Mouse (Mus musculus) hindbrain, postnatal 0 days (tissue): ENCODE results near the gene 1700057G04Rik. TPM values are rescaled to one million over a fixed set of nuclear protein-coding genes. Genes with fewer than 3 reads are reported as not detected.

Experiments
- ATAC-seq: fragments of 200-750 bp; cut with Nextera tagmentation; 2 replicates; pipeline ENCODE4 v1.8.0; 2017; ENCODE audit warnings: mild to moderate bottlenecking, moderate TSS enrichment, moderate library complexity
- DNase-seq: peaks from one replicate; pipeline ENCODE4 v3.0.0-alpha.2; 2015; ENCODE audit warnings: low spot score
- H3K27ac ChIP-seq: fragments of 300-500 bp; sonication (generic); 2 replicates; pipeline ENCODE4 v1.5.1; 2014; ENCODE audit warnings: mild to moderate bottlenecking
- H3K27me3 ChIP-seq: fragments of 300-500 bp; sonication (generic); 2 replicates; pipeline ENCODE4 v1.6.1; 2014; ENCODE audit warnings: low read length, mixed read lengths; ENCODE audit not compliant: insufficient read depth
- H3K36me3 ChIP-seq: fragments of 300-500 bp; sonication (generic); 2 replicates; pipeline ENCODE4 v1.6.1; 2014; ENCODE audit warnings: low read length, mixed read lengths; ENCODE audit not compliant: insufficient read depth
- H3K4me1 ChIP-seq: fragments of 300-500 bp; sonication (generic); 2 replicates; pipeline ENCODE4 v1.6.1; 2014; ENCODE audit warnings: antibody characterized with exemption, low read length, mixed read lengths; ENCODE audit not compliant: insufficient read depth
- H3K4me2 ChIP-seq: fragments of 300-500 bp; sonication (generic); 2 replicates; pipeline ENCODE4 v1.6.1; 2014; ENCODE audit warnings: low read depth, mild to moderate bottlenecking, low read length, moderate library complexity, mixed read lengths
- H3K4me3 ChIP-seq: fragments of 300-500 bp; sonication (generic); 2 replicates; pipeline ENCODE4 v1.5.1; 2014; ENCODE audit warnings: low read length
- H3K9ac ChIP-seq: fragments of 300-500 bp; sonication (generic); replicated peaks from 2 replicates; pipeline ENCODE4 v1.6.1; 2014; ENCODE audit warnings: mild to moderate bottlenecking, low read length, moderate library complexity, mixed read lengths
- H3K9me3 ChIP-seq: fragments of 300-500 bp; sonication (generic); 2 replicates; pipeline ENCODE4 v1.6.1; 2016; ENCODE audit warnings: low read length, mixed read lengths
- CTCF ChIP-seq: IDR thresholded peaks from 2 replicates; pipeline ENCODE4 v1.5.1; 2016; ENCODE audit warnings: antibody characterized with exemption, control low read depth, low read depth
- WGBS: fragments of 180-500 bp; shearing (Covaris S2); extraction: QIAGEN DNeasy Blood & Tissue Kit; methylation state at CpG from one replicate; pipeline ENCODE4 v1.1.7; 2014; 5-methylcytosine and 5-hydroxymethylcytosine counted together
- polyA plus RNA-seq: library from polyadenylated mRNA; unstranded; fragments of >200 nt; fragmentation: Nextera tagmentation; extraction: Ambion mirVana; gene quantifications from 2 replicates; pipeline ENCODE4 v1.2.1, GENCODE M21; 2015
- total RNA-seq: library from RNA; depleted of rRNA; stranded (reverse); fragments of >200 nt; gene quantifications from 2 replicates; pipeline ENCODE4 v1.2.3, GENCODE M21; 2014

1700057G04Rik gene
- total and polyA plus RNA-seq, 2 experiments from 2014 or later = not detected

DNA sequence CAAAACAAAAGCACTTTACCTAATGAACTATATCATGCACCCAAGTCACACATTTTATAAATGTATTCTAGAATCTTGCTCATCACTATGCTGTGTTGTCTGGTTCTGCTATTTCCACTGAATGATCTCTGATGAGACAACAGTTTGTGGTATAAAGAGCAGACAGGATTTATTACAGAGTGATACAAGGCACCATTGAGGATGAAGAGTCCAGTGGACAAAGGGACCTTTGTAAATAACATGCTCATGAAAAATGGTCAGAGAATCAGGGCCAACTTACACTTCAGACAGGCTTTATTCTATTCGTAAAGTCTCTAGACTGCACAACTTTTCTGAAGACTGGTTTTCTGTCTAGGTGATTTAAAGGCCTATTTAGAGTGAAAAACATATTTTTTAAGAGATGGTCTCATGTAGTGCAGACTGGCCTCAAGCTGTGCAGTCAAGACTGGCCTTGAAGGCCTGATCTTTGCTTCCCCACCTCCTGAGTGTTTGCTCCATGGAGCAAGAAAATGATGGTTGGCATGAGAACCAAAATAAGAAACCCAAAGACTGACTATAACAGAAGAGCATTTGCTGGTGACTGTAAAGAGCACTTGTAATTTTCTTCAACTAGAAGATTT is 51.6 kb downstream of the 1700057G04Rik start:
- Histone ChIP-seq H3K4me2 (no peak overlapping the region), H3K9me3 (no peaks in the 10 kb centered on the region), H3K27me3 (no peaks in the 10 kb centered on the region), H3K4me3 (no peak overlapping the region), H3K27ac (no peak overlapping the region), H3K4me1 (no peaks in the 10 kb centered on the region), H3K9ac (no peak overlapping the region), H3K36me3 (no peaks in the 10 kb centered on the region)
- 52% methylated on average over 1 of the region's 1 CpGs for WGBS
- no peak for DNase-seq
- no peak for TF ChIP-seq CTCF
- ATAC-seq = peak; percentile 59

GRCm38 (mm10) chr9:92363478-92363877 is 54.3 kb downstream of the 1700057G04Rik start:
- H3K36me3 ChIP-seq = no peaks in the 10 kb centered on the region
- ATAC-seq (no peak), DNase-seq (no peak)
- no peak overlapping the region for H3K4me2 ChIP-seq
- H3K4me1 ChIP-seq = no peaks in the 10 kb centered on the region
- no peak overlapping the region for H3K27ac ChIP-seq
- H3K27me3 ChIP-seq = no peaks in the 10 kb centered on the region
- H3K9me3 ChIP-seq = no peaks in the 10 kb centered on the region
- WGBS = 81% methylated on average over 2 of the region's 2 CpGs
- TF ChIP-seq CTCF = no peak
- no peak overlapping the region for H3K9ac ChIP-seq
- H3K4me3 ChIP-seq = no peak overlapping the region

DNA sequence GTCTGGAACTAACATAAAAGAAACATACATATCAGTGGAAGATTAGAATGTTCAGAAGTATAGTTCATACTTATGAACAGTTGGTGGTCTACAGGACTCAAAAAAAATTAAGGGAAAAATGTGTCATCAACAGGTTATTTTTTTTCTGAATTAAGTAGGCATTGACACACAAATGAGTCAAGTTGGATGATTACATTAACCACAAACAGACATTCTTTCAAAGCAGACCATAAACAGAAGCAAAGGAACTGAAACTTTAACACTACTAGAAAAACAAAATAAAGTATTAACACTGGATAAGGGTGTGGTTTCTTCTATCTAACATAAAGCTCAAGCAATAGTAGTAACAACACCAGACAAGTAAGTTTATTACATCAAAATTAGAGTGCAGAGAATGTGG is 59.7 kb downstream of the 1700057G04Rik start:
- Histone ChIP-seq H3K36me3 (no peaks in the 10 kb centered on the region), H3K27ac (no peak overlapping the region), H3K4me2 (no peak overlapping the region), H3K4me3 (no peak overlapping the region), H3K4me1 (no peaks in the 10 kb centered on the region), H3K9ac (no peak overlapping the region), H3K27me3 (no peaks in the 10 kb centered on the region), H3K9me3 (no peaks in the 10 kb centered on the region)
- ATAC-seq = no peak
- no peak for TF ChIP-seq CTCF
- no peak for DNase-seq

DNA sequence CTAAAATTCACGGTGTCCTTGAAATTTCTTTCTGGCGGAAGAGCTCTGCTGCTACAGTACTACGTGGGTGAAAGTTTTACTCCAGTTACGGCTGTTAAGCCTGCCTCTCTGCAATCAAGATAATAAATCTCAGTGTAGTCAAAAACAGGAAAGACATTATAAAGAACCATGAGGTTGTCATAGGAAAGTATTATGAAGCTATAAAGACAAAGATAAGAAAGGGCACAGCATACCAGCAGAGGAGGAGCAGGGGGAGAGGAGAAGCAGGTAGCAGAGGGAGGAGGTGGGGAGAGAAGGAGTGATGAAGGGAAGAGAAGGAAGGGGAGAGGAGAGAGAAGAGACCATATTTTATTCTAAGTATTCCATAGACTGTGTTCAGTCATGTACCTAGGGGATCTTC is 64.7 kb downstream of the 1700057G04Rik start:
- TF ChIP-seq CTCF = no peak
- WGBS = 75% methylated on average over 4 of the region's 4 CpGs
- H3K9ac ChIP-seq = no peak overlapping the region
- H3K4me3 ChIP-seq = no peak overlapping the region
- H3K27ac ChIP-seq = no peak overlapping the region
- no peaks in the 10 kb centered on the region for H3K36me3 ChIP-seq
- no peak overlapping the region for H3K4me2 ChIP-seq
- no peaks in the 10 kb centered on the region for H3K27me3 ChIP-seq
- ATAC-seq (no peak), DNase-seq (no peak)
- no peaks in the 10 kb centered on the region for H3K4me1 ChIP-seq
- no peaks in the 10 kb centered on the region for H3K9me3 ChIP-seq

- DNase-seq (peak; percentile 41), ATAC-seq (peak; percentile 84)
- no peaks in the 10 kb centered on the region for H3K9me3 ChIP-seq
- no peak overlapping the region for H3K9ac ChIP-seq
- no peak for TF ChIP-seq CTCF
- H3K4me3 ChIP-seq = no peak overlapping the region
- no peaks in the 10 kb centered on the region for H3K4me1 ChIP-seq
- H3K27me3 ChIP-seq = no peaks in the 10 kb centered on the region
- no peak overlapping the region for H3K4me2 ChIP-seq
- no peaks in the 10 kb centered on the region for H3K36me3 ChIP-seq
- 55% methylated on average over 7 of the region's 7 CpGs for WGBS
- H3K27ac ChIP-seq = no peak overlapping the region
Measured at GRCm38 (mm10) chr9:92374705-92375199, 65.6 kb downstream of the 1700057G04Rik start.

- Histone ChIP-seq H3K4me1 (no peaks in the 10 kb centered on the region), H3K9me3 (no peaks in the 10 kb centered on the region), H3K27me3 (no peaks in the 10 kb centered on the region), H3K4me2 (no peak overlapping the region), H3K9ac (no peak overlapping the region), H3K27ac (no peak overlapping the region), H3K36me3 (no peaks in the 10 kb centered on the region), H3K4me3 (no peak overlapping the region)
- DNase-seq (peak; percentile 30), ATAC-seq (no peak)
- no peak for TF ChIP-seq CTCF
- WGBS = 66% methylated on average over 8 of the region's 8 CpGs
Measured at GRCm38 (mm10) chr9:92375378-92375777, 66.2 kb downstream of the 1700057G04Rik start.

DNA sequence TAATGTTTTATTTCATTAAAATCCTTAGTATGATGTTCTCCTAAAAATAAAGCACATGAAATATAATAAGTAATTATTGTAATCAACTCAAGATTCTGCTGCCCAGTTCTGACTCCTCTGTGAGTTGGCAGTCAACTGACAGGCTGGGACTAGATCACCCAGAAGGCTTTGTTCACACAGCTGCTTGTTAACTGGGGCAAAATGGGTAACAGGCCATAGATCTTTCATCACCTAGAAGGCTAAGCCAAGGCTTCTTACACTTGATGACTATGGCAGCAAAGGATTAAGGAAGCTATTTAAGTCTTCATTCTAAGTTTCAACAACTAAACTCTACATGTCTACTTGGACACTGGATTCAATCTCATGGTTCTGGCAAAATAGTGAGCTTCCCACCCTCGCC is 68.8 kb downstream of the 1700057G04Rik start:
- H3K4me3 ChIP-seq = no peak overlapping the region
- 82% methylated on average over 1 of the region's 1 CpGs for WGBS
- TF ChIP-seq CTCF = no peak
- no peak for ATAC-seq
- no peaks in the 10 kb centered on the region for H3K27me3 ChIP-seq
- no peak overlapping the region for H3K27ac ChIP-seq
- no peaks in the 10 kb centered on the region for H3K9me3 ChIP-seq
- DNase-seq = no peak
- no peak overlapping the region for H3K9ac ChIP-seq
- H3K4me2 ChIP-seq = no peak overlapping the region
- H3K36me3 ChIP-seq = no peaks in the 10 kb centered on the region
- H3K4me1 ChIP-seq = no peaks in the 10 kb centered on the region
